Mouse (Mus musculus): ENCODE data around the gene Prorsd1. TPM values are rescaled to one million over a fixed set of nuclear protein-coding genes. Genes with fewer than 3 reads are reported as not detected.

The Prorsd1 gene
- 1.4 and 5.6 TPM in 2 replicates for polyA plus RNA-seq (2012; rRNA removed; ENCODE audit: low replicate concordance)

DNA sequence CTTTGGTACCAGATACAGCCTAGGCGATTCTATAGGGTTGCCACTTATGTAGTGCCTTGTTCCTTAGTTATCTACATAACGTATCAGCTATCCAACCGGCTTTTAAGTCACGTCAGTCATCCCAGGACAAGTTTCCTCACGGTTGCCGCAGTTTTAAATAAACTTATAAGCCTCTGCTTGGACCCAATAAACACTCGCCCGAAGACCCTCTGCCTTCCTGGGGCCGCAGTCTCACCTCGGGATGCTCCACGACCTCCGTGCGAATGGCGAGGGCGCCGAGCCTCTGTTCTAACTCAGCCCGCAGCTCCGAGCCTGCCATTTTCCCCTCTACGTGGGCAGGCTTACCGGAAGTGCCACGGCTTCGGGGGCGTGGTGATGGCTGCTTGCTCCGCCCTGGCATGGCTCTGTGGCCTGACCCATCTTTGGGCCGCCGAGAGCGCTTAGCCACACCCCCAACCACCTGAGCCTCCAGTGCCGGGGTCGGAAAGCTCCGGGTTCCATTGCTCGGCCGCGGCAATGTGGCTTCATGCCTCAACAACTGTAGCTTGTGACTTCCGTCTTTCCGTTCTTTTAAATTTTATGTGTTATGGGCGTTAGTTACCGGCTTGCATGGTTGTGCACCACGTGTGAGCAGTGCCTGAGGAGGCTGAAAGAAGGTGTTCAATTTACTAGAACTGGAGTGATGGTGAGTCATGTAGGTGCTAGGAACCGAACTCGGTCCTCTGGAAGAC, at the start of gene Prorsd1:
TSS of gene Prorsd1 (minus strand) at position 352 of the 731 bp plus-strand sequence.

DNA sequence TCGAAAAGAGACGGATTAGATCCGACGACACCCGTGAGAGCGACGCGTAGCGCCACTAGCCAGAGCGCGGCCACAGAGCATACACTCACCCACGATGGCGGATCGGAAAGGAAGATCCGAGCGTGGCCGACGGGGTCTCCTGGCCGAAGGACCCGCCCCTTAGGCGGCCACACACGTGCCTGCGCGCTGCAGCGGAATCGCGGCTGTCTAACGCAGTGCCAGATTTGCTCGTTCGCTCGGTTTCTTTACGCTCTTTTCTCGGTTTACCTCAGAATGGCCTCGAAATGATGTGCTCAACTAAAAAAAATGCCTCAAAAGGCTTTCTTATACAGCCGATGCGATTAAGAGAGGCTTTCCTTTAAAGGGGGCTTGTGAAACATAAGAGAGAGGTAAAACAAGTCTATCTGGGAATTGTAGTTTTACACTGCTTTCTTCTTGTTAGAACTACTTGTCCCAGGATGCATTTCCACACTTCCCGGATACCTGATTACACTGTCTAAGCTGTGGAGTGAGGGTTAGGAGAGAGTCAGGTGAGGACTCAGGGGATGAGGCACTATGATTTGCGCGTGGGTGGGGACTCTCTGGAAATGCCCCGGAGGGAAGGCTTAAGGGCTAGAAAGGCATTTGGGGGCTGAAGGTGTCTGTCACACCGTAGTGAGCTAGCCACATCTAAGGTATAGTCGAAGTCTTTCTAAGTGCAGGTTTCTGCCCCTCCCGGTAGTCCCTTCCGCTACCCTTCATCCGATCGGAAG, 33.1 kb upstream of the Prorsd1 start, which contains the start of the genes Clhc1 and Rps27a:
TSS of gene Clhc1 (plus strand) at position 199 of the 752 bp plus-strand sequence.
TSS of gene Rps27a (minus strand) at position 358 of the 752 bp plus-strand sequence.

DNA sequence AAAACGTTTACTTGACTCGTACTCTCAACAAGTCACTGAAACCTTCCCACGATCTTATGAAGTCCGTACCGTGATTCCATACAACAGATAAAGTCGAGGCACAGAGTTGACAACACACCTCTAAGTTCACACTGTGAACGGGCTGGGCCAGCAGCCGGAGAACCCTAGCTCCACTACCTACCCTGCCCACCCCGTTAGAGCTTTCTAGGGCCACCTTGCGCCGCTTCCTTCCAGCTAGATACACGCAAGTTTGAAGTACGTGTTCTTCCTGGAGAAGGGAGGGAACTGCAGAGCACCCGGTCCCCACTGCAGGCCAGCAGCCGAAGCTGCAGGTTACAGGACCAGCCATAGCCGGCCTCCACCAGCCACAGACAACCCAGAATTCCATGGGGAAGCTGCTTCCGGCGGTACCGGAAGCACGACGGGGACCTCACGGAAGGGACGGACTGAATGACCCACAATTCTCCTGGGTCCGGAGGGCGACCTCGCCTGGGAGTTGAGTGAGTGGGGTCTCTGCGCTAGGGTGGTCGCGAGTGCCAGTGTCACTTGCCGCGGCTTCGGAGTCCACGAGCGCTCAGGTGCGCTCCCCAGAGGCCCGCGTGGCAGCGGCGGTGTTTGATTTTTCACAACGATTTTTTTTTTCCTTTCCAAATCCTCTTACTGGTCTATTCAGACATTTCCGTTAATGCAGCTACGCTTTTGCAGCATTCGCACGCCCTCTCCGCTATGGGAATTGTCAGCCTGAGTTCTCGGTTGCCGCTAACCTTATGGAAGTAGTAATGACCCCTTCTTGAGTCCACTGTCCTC, 11.4 kb upstream of the Prorsd1 start, which contains the start of gene Mtif2:
TSS of gene Mtif2 (plus strand) at position 421 of the 807 bp plus-strand sequence.

Other genes with a start within 250 kb of the Prorsd1 start
- 1.9 and 3.9 TPM in 2 replicates for gene Ccdc88a, start 141.4 kb downstream of the Prorsd1 start, polyA plus RNA-seq (2012; rRNA removed; ENCODE audit: low replicate concordance)
- 7.4 and 11.5 TPM in 2 replicates for gene Mtif2, start 11.4 kb upstream of the Prorsd1 start, polyA plus RNA-seq (2012; rRNA removed; ENCODE audit: low replicate concordance)
- gene Clhc1, start 32.9 kb upstream of the Prorsd1 start, polyA plus RNA-seq (2012; rRNA removed; ENCODE audit: low replicate concordance) = not detected in 2 replicates
- 50.0 and 108 TPM in 2 replicates for gene Rps27a, start 33.1 kb upstream of the Prorsd1 start, polyA plus RNA-seq (2012; rRNA removed; ENCODE audit: low replicate concordance)
- 136 and 168 TPM in 2 replicates for gene Rtn4, start 177.9 kb upstream of the Prorsd1 start, polyA plus RNA-seq (2012; rRNA removed; ENCODE audit: low replicate concordance)

All from mammary gland, adult 2 months (tissue).